Mouse (Mus musculus) cerebellum, postnatal 4 days (tissue): ENCODE data around the gene Tnpo2.

Experiments used
- DNase-seq, 2 experiments: peaks; one replicate each; pipeline ENCODE4 v3.0.0; 2022; ENCODE audit warnings: low spot score in 2 of 2, mixed read lengths in 1 of 2

The Tnpo2 gene

DNA sequence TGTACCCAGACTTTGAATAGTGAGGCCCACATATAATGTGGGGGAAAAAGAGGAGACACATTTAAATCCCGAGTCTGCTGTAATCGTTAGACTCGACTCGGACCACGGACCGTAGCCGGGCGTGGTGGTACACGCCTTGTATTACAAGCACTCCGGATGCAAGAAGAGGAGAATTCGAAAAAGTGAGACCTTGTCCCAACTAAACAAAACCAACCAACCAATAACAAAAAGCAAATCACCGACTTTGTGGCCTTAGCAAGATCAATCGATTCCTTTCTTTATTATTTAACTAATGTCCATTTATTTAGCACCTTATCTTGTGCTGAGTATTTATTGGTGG is 9.2 kb upstream of the Tnpo2 start:
- DNase-seq, result no peak

GRCm38 (mm10) chr8:85027922-85028321 is 8.8 kb upstream of the Tnpo2 start:
- no peak for DNase-seq

DNA sequence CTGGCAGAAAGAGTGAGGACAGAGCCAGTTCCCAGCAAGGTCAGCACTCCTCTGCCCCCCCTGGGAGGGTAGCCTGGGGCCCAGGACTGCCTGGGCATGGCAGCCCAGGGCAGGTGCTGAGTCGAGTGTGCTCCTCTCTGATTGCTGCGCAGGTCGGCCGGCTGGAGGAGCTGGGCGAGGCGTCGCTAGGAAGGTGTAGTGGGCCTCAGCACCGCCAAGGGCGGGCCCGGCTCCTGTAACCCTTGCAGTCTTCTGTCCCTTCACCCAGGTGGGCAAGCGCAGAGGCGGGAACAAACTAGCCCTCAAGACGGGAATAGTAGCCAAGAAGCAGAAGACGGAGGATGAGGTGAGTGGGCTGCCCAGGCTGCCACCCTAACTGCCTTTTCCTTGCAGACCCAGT is 7.4 kb upstream of the Tnpo2 start:
- DNase-seq, result no peak

- DNase-seq, result no peak
Observed at GRCm38 (mm10) chr8:85032622-85033311, 3.9 kb upstream of the Tnpo2 start.

- no peak for DNase-seq
Observed at GRCm38 (mm10) chr8:85033867-85034266, 2.8 kb upstream of the Tnpo2 start.

GRCm38 (mm10) chr8:85034764-85035163 is 2.0 kb upstream of the Tnpo2 start:
- DNase-seq, result peak; percentile 43 to 60

- DNase-seq, result no peak
Observed at GRCm38 (mm10) chr8:85035165-85035727, 1.5 kb upstream of the Tnpo2 start.

- DNase-seq, result no peak
Observed at GRCm38 (mm10) chr8:85035728-85036310, 896 bp upstream of the Tnpo2 start.

DNA sequence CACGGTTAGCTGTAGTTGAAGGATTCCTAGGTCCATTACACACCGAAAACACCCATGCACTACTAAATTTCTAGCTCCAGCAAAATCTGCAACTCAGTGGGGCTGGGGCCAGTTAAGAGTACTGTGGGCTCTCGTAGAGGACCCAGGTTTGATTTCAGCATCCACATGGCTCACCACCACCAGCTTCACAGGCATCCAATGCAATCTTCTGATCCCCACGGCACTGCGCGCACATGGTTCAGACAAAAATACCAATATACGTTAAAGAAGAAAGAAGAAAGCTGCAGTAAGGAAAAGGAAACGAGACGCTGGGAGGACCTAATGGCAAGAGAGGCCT is 366 bp upstream of the Tnpo2 start:
- DNase-seq, result no peak

DNA sequence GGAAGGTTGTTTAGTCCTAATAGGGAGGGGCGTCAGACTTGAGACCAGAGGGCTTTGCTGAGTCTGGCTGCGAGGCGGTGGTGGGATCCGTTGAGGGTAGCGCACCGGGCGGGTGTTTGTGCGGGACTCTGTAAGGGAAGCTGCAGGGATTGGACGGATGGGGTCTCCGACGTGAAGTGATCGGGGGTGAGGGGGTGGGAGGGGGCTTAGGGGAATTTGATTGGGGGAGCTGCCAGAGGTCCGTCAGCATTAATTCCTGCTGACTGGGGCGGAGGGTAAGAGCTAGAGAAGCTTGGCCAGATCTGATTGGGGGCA is 608 bp downstream of the Tnpo2 start:
- peak in 1 of 2 experiments; percentile 43 for DNase-seq

- peak in 1 of 2 experiments; percentile 31 for DNase-seq
Observed at GRCm38 (mm10) chr8:85037681-85038531, 1.2 kb downstream of the Tnpo2 start.

DNA sequence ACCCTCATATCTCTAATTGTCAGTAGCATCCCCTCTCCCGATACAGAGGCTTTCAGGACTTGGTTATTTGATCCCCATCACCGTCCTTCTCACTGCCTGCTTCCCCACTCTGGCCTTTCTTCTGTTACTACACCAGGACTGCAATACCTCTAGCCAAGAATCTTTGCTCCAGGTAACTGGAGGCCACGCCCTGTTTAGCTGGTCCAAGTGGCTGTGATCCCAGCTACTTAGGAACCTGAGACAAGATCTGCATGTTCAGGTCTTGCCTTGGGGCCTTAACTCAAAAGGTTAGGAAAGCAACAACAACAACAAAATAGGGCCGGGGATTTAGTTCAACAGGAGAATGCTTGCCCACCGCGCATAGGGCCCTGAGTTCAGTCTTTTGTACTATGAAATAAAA is 6.9 kb downstream of the Tnpo2 start:
- no peak for DNase-seq

- no peak for DNase-seq
Observed at GRCm38 (mm10) chr8:85057367-85057766, 20.7 kb downstream of the Tnpo2 start.

DNA sequence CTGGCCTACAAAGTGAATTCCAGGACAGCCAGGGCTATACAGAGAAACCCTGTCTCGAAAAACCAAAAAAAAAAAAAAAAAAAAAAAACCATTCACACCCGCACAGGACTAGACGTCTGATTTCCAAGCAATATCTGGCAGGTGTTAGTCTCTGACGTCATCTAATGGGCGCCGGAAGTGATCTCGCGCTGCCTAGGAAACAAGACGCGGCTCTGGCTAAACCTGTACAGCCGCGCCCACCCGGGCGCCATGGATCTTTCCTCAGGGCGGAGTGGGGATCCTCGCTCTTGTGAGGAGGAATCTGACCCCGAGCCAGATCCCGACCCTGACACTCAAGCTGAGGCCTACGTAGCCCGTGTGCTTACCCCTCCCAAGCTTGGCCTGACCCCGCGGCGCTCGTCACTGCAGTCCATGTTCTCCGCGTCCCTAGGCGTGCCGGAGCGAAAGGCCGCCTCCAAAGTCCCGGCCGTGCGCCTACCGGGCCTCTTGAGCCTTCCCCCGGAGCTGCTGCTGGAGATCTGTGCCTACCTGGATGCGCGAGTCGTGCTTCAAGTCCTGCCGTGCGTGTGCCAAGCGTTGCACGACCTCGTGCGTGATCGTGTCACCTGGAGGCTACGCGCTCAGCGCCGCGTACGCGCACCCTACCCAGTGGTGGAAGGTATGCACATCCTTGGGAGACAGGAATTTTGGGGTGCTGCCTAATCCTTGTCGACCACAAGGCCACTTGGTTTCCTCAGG is 23.3 kb downstream of the Tnpo2 start, which contains the start of gene Fbxw9:
Gene Fbxw9, plus strand, starts transcription at position 177 of the 738 bp plus-strand sequence.
- DNase-seq, result peak; percentile 75 to 88

GRCm38 (mm10) chr8:85062603-85063002 is 25.9 kb downstream of the Tnpo2 start:
- no peak for DNase-seq

GRCm38 (mm10) chr8:85065213-85065612 is 28.5 kb downstream of the Tnpo2 start:
- no peak for DNase-seq

DNA sequence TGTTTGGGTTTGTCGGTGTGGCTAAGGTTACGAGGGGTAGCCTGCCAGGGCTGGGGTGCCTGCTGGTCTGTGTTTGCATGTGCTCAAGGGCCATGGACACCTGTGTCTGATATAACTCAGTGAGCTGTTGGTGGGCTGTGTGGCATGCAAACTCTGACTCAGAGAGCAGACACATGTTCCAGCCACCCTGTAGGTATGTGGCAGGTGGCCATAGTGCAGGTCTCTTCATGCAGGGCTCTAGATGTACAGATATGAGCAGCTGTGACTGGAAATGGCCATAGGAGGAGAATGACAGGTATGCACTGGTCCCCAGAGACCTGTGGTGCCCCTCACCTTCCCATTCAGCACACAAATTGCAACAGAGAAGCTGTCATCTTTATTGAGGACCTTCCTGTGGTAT is 30.4 kb downstream of the Tnpo2 start:
- DNase-seq, result no peak

- DNase-seq, result no peak
Observed at GRCm38 (mm10) chr8:85067982-85068381, 31.3 kb downstream of the Tnpo2 start, which contains the start of gene Gm5741. Gene Gm5741 (minus strand): TSS chr8:85067982.

- DNase-seq, result no peak
Observed at GRCm38 (mm10) chr8:85071041-85071440, 34.3 kb downstream of the Tnpo2 start.

- peak; percentile 79 to 84 for DNase-seq
Observed at GRCm38 (mm10) chr8:85071514-85072281, 35.0 kb downstream of the Tnpo2 start, which contains the start of gene Dhps. Gene Dhps (plus strand): TSS chr8:85071757.

DNA sequence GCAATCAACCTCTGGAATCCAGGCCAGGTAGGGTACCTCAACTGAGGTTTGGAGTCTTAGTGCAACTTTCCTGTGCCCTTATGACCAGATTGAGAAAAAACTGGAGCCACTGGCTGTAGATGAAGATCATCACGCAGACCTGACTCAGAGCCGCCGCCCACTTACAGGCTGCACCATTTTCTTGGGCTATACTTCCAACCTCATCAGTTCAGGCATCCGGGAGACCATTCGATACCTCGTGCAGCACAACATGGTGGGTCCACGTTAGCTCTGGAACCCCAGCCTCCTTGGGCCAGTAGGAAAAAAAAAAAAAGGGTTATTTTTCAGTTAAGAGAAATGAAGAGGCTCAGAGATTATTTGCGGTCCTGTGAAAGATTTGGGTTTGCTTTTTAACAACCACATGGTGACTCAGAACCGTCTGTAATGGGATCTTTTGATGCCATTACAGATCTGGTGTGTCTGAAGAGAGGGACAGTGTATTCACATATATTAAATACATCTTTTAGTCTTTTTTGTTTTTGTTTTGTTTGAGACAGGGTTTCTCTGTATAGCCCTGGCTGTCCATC is 35.7 kb downstream of the Tnpo2 start:
- DNase-seq, result no peak
